Mouse (Mus musculus) heart, postnatal 0 days (tissue): ENCODE results near the gene Btg2. TPM values are rescaled to one million over a fixed set of nuclear protein-coding genes. Genes with fewer than 3 reads are reported as not detected.

Source experiments
- ATAC-seq: fragments of 200-750 bp; cut with Nextera tagmentation; 2 replicates; pipeline ENCODE4 v1.8.0; 2017; ENCODE audit warnings: low read depth, moderate number of reproducible peaks, moderate library complexity; ENCODE audit not compliant: insufficient read depth
- DNase-seq: peaks from one replicate; pipeline ENCODE4 v3.0.0-alpha.2; 2016; ENCODE audit warnings: low spot score
- H3K27ac ChIP-seq: fragments of 300-500 bp; sonication (generic); 2 replicates; pipeline ENCODE4 v1.5.1; 2014; ENCODE audit warnings: low read depth, mild to moderate bottlenecking
- H3K27me3 ChIP-seq: fragments of 300-500 bp; sonication (generic); 2 replicates; pipeline ENCODE4 v1.6.1; 2014; ENCODE audit warnings: low read length, mixed read lengths; ENCODE audit not compliant: control insufficient read depth, insufficient read depth
- H3K36me3 ChIP-seq: fragments of 300-500 bp; sonication (generic); replicated peaks from 2 replicates; pipeline ENCODE4 v1.6.1; 2014; ENCODE audit warnings: low read length, mixed read lengths; ENCODE audit not compliant: control insufficient read depth, insufficient read depth
- H3K4me1 ChIP-seq: fragments of 300-500 bp; sonication (generic); 2 replicates; pipeline ENCODE4 v1.6.1; 2014; ENCODE audit warnings: antibody characterized with exemption; ENCODE audit not compliant: control insufficient read depth, insufficient read depth
- H3K4me2 ChIP-seq: fragments of 300-500 bp; sonication (generic); 2 replicates; pipeline ENCODE4 v1.6.1; 2014; ENCODE audit warnings: low read depth, mild to moderate bottlenecking, low read length, moderate library complexity
- H3K4me3 ChIP-seq: fragments of 300-500 bp; sonication (generic); 2 replicates; pipeline ENCODE4 v1.5.1; 2014; ENCODE audit warnings: low read depth, low read length
- H3K9ac ChIP-seq: fragments of 300-500 bp; sonication (generic); replicated peaks from 2 replicates; pipeline ENCODE4 v1.6.1; 2014; ENCODE audit warnings: low read depth, low read length, mixed read lengths
- H3K9me3 ChIP-seq: fragments of 300-500 bp; sonication (generic); replicated peaks from 2 replicates; pipeline ENCODE4 v1.6.1; 2016; ENCODE audit warnings: low read length; ENCODE audit not compliant: control insufficient read depth
- CTCF ChIP-seq: IDR thresholded peaks from 2 replicates; pipeline ENCODE4 v1.5.1; 2016; ENCODE audit warnings: antibody characterized with exemption, control low read depth, low read depth
- EP300 ChIP-seq: IDR thresholded peaks from 2 replicates; pipeline ENCODE4 v1.6.1; 2016; ENCODE audit warnings: antibody characterized with exemption, low read depth
- WGBS: fragments of 180-500 bp; shearing (Covaris S2); extraction: QIAGEN DNeasy Blood & Tissue Kit; methylation state at CpG from one replicate; pipeline ENCODE4 v1.1.7; 2014; 5-methylcytosine and 5-hydroxymethylcytosine counted together
- polyA plus RNA-seq: library from polyadenylated mRNA; unstranded; fragments of >200 nt; fragmentation: Nextera tagmentation; extraction: Ambion mirVana; gene quantifications from 2 replicates; pipeline ENCODE4 v1.2.1, GENCODE M21; 2015
- total RNA-seq: library from RNA; depleted of rRNA; stranded (reverse); fragments of >200 nt; gene quantifications from 2 replicates; pipeline ENCODE4 v1.2.3, GENCODE M21; 2014; ENCODE audit warnings: low replicate concordance

Gene Btg2
- total and polyA plus RNA-seq, 2 experiments from 2014 or later, result 33.7 to 52.9 TPM

- no peaks in the 10 kb centered on the region for H3K36me3 ChIP-seq
- H3K9ac ChIP-seq, result 0 out of 2 replicates have a peak overlapping the region, but pooled peaks have one; percentile 18
- DNase-seq, result no peak
- H3K4me2 ChIP-seq, result peak overlapping the region; percentile 58
- ATAC-seq, result no peak
- TF ChIP-seq CTCF, result no peak
- TF ChIP-seq EP300, result no peak
- H3K9me3 ChIP-seq, result no peaks in the 10 kb centered on the region
- 17% methylated on average over 6 of the region's 6 CpGs for WGBS
- H3K4me1 ChIP-seq, result peaks cover 39% of the 10 kb centered on the region
- no peaks in the 10 kb centered on the region for H3K27me3 ChIP-seq
- 0 out of 2 replicates have a peak overlapping the region, but pooled peaks have one; percentile 31 for H3K4me3 ChIP-seq
- H3K27ac ChIP-seq, result peak overlapping the region; percentile 95
These were observed 13.4 kb upstream of the Btg2 start for GRCm38 (mm10) chr1:134092368-134092767.

GRCm38 (mm10) chr1:134091851-134092250, 12.9 kb upstream of the Btg2 start:
- Histone ChIP-seq H3K9ac (no peak overlapping the region), H3K27ac (peak overlapping the region; percentile 95), H3K9me3 (no peaks in the 10 kb centered on the region), H3K4me1 (peaks cover 36% of the 10 kb centered on the region), H3K4me3 (no peak overlapping the region), H3K27me3 (no peaks in the 10 kb centered on the region), H3K36me3 (no peaks in the 10 kb centered on the region), H3K4me2 (no peak overlapping the region)
- WGBS, result 81% methylated on average over 3 of the region's 3 CpGs
- ATAC-seq, result no peak
- DNase-seq, result no peak
- TF ChIP-seq CTCF (no peak), EP300 (no peak)

GRCm38 (mm10) chr1:134089074-134089473, 10.2 kb upstream of the Btg2 start:
- DNase-seq (no peak), ATAC-seq (no peak)
- no peaks in the 10 kb centered on the region for H3K27me3 ChIP-seq
- H3K36me3 ChIP-seq, result no peaks in the 10 kb centered on the region
- peaks cover 33% of the 10 kb centered on the region for H3K4me1 ChIP-seq
- no peak overlapping the region for H3K4me3 ChIP-seq
- TF ChIP-seq EP300, result no peak
- TF ChIP-seq CTCF, result no peak
- H3K9me3 ChIP-seq, result no peaks in the 10 kb centered on the region
- 85% methylated on average over 7 of the region's 7 CpGs for WGBS
- H3K9ac ChIP-seq, result no peak overlapping the region
- no peak overlapping the region for H3K27ac ChIP-seq
- no peak overlapping the region for H3K4me2 ChIP-seq

GRCm38 (mm10) chr1:134086811-134087398, 8.0 kb upstream of the Btg2 start:
- no peaks in the 10 kb centered on the region for H3K27me3 ChIP-seq
- H3K36me3 ChIP-seq, result no peaks in the 10 kb centered on the region
- peak overlapping the region; percentile 76 for H3K27ac ChIP-seq
- DNase-seq, result peak; percentile 75
- 9% methylated on average over 16 of the region's 16 CpGs for WGBS
- no peak overlapping the region for H3K4me3 ChIP-seq
- H3K4me1 ChIP-seq, result peaks cover 34% of the 10 kb centered on the region
- H3K9me3 ChIP-seq, result no peaks in the 10 kb centered on the region
- no peak for TF ChIP-seq CTCF
- TF ChIP-seq EP300, result no peak
- ATAC-seq, result no peak; the same call in 1 of the 2 replicates
- H3K9ac ChIP-seq, result peak overlapping the region; percentile 40
- peak overlapping the region; percentile 13 for H3K4me2 ChIP-seq

GRCm38 (mm10) chr1:134086017-134086416, 7.1 kb upstream of the Btg2 start:
- no peaks in the 10 kb centered on the region for H3K27me3 ChIP-seq
- DNase-seq (no peak), ATAC-seq (no peak)
- no peak for TF ChIP-seq EP300
- no peak for TF ChIP-seq CTCF
- H3K4me3 ChIP-seq, result no peak overlapping the region
- no peak overlapping the region for H3K9ac ChIP-seq
- peak overlapping the region; percentile 76 for H3K27ac ChIP-seq
- 47% methylated on average over 3 of the region's 3 CpGs for WGBS
- H3K9me3 ChIP-seq, result no peaks in the 10 kb centered on the region
- H3K36me3 ChIP-seq, result no peaks in the 10 kb centered on the region
- no peak overlapping the region for H3K4me2 ChIP-seq
- peaks cover 37% of the 10 kb centered on the region for H3K4me1 ChIP-seq

GRCm38 (mm10) chr1:134084128-134084527, 5.2 kb upstream of the Btg2 start:
- Histone ChIP-seq H3K4me2 (no peak overlapping the region), H3K4me3 (no peak overlapping the region), H3K27me3 (no peaks in the 10 kb centered on the region), H3K27ac (peak overlapping the region; percentile 91), H3K36me3 (no peaks in the 10 kb centered on the region), H3K9ac (no peak overlapping the region), H3K4me1 (peaks cover 44% of the 10 kb centered on the region), H3K9me3 (no peaks in the 10 kb centered on the region)
- DNase-seq, result no peak
- no peak for ATAC-seq
- 49% methylated on average over 3 of the region's 3 CpGs for WGBS
- TF ChIP-seq CTCF (no peak), EP300 (no peak)
